Mouse (Mus musculus) retina, adult 2 months (tissue): ENCODE data around the gene Topbp1.

ENCODE experiments used
- DNase-seq: peaks from one replicate; pipeline ENCODE4 v3.0.0-alpha.2; 2012; ENCODE audit warnings: low read depth, low spot score

The Topbp1 gene

DNA sequence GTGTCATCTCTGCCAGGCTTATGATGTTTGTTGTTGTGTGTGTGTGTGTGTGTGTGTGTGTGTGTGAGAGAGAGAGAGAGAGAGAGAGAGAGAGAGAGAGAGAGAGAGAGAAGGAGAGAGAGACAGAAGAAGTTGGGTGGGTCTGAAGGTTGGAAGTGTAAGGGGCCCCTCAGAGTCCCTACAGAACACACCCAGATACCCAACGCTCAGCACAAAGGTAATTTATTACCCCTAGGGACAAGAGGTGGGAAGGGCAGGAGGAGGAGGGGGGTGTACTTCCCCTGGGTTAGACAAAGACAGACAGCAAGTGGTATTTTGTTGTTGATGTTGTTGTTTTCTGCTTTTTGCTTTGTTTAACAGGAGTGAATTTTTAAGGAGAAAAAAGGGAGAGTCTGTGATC lies 80.6 kb downstream of the Topbp1 start:
- DNase-seq, result no peak

GRCm38 (mm10) chr9:103386573-103386972 lies 81.6 kb downstream of the Topbp1 start:
- no peak for DNase-seq

- no peak for DNase-seq
These were observed 82.1 kb downstream of the Topbp1 start for GRCm38 (mm10) chr9:103387011-103387653.

DNA sequence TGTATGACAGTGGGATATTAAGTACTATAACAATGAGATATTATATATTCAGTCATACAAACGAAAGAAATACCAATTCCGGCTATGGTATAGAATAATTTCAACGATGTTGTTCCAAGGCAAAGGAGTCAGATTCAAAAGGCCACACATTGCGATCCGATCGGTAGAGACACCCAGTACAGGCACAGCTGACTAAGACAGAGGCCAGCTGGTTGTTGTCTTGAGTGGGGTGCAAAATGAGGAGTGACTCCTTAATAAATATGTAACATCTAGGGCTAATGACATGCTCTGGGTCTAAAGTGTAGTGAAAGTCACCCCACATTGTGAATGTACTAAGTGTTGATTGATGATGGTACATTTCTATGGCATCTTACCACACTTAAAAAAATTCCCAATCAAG lies 84.2 kb downstream of the Topbp1 start:
- no peak for DNase-seq

GRCm38 (mm10) chr9:103391796-103392372 lies 86.9 kb downstream of the Topbp1 start:
- DNase-seq, result no peak

DNA sequence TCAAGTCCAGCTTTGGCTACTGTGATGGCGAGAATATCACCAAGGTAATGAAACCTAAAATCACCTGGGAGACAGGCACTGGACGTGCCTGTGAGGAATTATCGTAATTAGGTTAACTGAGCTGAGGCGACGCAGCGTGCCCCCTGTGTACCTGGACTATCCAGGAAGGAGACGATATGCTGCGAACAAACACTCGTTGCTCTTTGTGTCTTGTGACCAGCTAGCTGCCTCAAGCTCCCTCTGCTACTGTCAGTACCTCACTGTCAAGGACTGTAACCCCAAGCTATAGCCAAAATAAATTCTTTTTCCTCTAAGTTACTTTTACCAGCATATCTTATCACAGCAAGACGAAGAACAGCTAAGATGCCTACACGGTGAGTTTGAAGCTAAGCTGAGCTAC lies 88.2 kb downstream of the Topbp1 start:
- no peak for DNase-seq

GRCm38 (mm10) chr9:103398509-103399157 lies 93.6 kb downstream of the Topbp1 start:
- no peak for DNase-seq
